Mouse (Mus musculus) liver, postnatal 0 days (tissue): ENCODE measurements at regions not wholly inside any gene's neighbourhood (a gene's known extent, or its start where the extent isn't known, plus 50 kb on each side); places are given as distances from the start of the nearest gene placed in this dataset.

Experiments
- CTCF ChIP-seq: sonication (generic); IDR thresholded peaks from 2 replicates; pipeline ENCODE4 v1.5.1; 2016; ENCODE audit warnings: antibody characterized with exemption, low read depth
- EP300 ChIP-seq: IDR thresholded peaks from 2 replicates; pipeline ENCODE4 v1.6.1; 2016; ENCODE audit warnings: antibody characterized with exemption, low read depth, mild to moderate bottlenecking

- TF ChIP-seq CTCF (no peak), EP300 (no peak)
These were observed 53.6 kb upstream of the Cldn18 start for GRCm38 (mm10) chr9:99770696-99771095.
